Mouse (Mus musculus): ENCODE measurements around the gene Cdc20. TPM values are rescaled to one million over a fixed set of nuclear protein-coding genes. Genes with fewer than 3 reads are reported as not detected.

The Cdc20 gene
- polyA plus RNA-seq, 1 experiment from 2014 or later = 16.5 TPM

DNA sequence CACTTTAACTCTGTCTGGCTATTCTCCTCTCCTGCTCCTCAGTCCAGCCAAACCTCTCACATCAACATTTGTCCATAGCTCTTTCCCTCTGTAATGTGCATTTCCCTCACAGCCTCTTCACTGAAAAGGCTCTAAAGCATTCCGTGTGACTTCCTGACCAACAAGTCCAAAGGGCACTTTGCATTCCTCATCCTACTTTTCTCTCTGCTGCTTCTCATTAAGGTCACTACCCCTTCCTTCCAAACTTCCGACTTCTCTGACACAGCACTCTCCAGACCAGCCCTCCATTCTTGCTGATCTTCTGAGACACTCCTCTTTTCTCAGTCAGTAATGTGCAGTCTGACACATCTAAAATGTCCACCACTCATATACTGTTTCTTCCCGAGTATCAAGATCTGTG lies 40.7 kb downstream of the Cdc20 start:
- H3K9me3 ChIP-seq (ENCODE audit: low read length) = no peaks in the 10 kb centered on the region

DNA sequence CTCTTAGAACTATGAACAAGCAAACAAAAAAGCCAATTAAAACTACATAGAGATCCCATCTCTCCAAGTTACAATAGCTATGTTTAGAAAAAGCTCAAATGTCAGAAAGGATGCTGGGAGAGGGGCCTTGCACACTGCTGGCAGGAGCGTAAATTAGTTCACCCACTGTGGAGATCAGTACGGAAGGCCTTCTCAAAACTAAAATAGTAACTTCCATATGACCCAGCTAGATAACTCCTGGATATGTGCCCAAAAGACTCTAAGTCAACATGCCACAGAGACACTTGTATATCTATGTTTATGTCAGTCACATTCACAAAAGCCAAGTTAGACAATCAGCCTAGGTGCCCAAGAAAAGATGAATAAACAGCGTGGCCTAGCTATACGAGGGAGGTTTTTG lies 41.9 kb downstream of the Cdc20 start:
- no peak for ATAC-seq

More for the DNA sequence above, 40.7 kb downstream of the Cdc20 start:
- peak; percentile 88 for DNase-seq (ENCODE audit: low spot score)
- H3K36me3 ChIP-seq (ENCODE audit: insufficient read depth, low read length) = peaks cover 33% of the 10 kb centered on the region
- peak overlapping the region; percentile 6; the same call in 1 of the 2 replicates for H3K27ac ChIP-seq (ENCODE audit: low read length)
- ATAC-seq = peak; percentile 73
- H3K27me3 ChIP-seq (replicated peaks; ENCODE audit: insufficient read depth, low read length) = no peaks in the 10 kb centered on the region
- no peak overlapping the region for H3K9ac ChIP-seq (replicated peaks; ENCODE audit: low read depth)
- no peak overlapping the region for H3K4me3 ChIP-seq (ENCODE audit: low read depth, low read length)
- no peak overlapping the region for H3K4me2 ChIP-seq (replicated peaks; ENCODE audit: low read depth, low read length)
- 48% methylated on average over 3 of the region's 3 CpGs for WGBS
- 0 out of 2 replicates have a peak, but pooled peaks cover 3% of the 10 kb centered on the region for H3K4me1 ChIP-seq (ENCODE audit: insufficient read depth, low read depth, low read length)
- no peak for TF ChIP-seq CTCF (IDR thresholded peaks at IDR 0.05)
- TF ChIP-seq EP300 (IDR thresholded peaks at IDR 0.05) = peak; percentile 75

DNA sequence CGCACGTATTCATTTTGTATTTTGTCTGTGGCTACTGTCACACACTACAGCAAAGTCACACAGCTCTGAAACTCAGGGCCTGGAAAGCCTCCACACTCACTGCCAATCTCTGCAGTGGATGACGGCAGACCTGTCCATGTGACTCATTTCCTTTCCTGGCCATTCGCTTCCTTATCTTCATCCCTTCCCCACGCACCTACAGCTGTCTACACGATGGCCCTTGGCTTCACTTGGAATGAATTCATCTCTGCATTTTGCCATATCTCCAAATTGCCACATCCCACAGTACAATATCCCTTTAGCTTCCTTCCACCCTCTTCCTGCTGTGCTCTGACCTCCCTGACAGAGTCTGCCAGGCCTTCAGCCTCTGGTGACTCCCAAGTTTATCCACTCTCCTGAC lies 42.6 kb downstream of the Cdc20 start:
- Histone ChIP-seq H3K36me3 (ENCODE audit: insufficient read depth, low read length) (peaks cover 48% of the 10 kb centered on the region), H3K4me2 (replicated peaks; ENCODE audit: low read depth, low read length) (no peak overlapping the region), H3K9ac (replicated peaks; ENCODE audit: low read depth) (no peak overlapping the region), H3K4me3 (ENCODE audit: low read depth, low read length) (no peak overlapping the region), H3K4me1 (ENCODE audit: insufficient read depth, low read depth, low read length) (0 out of 2 replicates have a peak, but pooled peaks cover 3% of the 10 kb centered on the region), H3K27ac (ENCODE audit: low read length) (peak overlapping the region; percentile 15; the same call in 1 of the 2 replicates), H3K27me3 (replicated peaks; ENCODE audit: insufficient read depth, low read length) (no peaks in the 10 kb centered on the region), H3K9me3 (ENCODE audit: low read length) (no peaks in the 10 kb centered on the region)
- TF ChIP-seq CTCF (IDR thresholded peaks at IDR 0.05) (no peak), EP300 (IDR thresholded peaks at IDR 0.05) (no peak)
- no peak for DNase-seq (ENCODE audit: low spot score)
- ATAC-seq = no peak
- WGBS = 67% methylated on average over 6 of the region's 6 CpGs

More for the DNA sequence above, 41.9 kb downstream of the Cdc20 start:
- no peak overlapping the region for H3K4me3 ChIP-seq (ENCODE audit: low read depth, low read length)
- H3K4me1 ChIP-seq (ENCODE audit: insufficient read depth, low read depth, low read length) = 0 out of 2 replicates have a peak, but pooled peaks cover 3% of the 10 kb centered on the region
- H3K9me3 ChIP-seq (ENCODE audit: low read length) = no peaks in the 10 kb centered on the region
- no peak overlapping the region for H3K4me2 ChIP-seq (replicated peaks; ENCODE audit: low read depth, low read length)
- H3K9ac ChIP-seq (replicated peaks; ENCODE audit: low read depth) = no peak overlapping the region
- TF ChIP-seq EP300 (IDR thresholded peaks at IDR 0.05) (no peak), CTCF (IDR thresholded peaks at IDR 0.05) (no peak)
- H3K27ac ChIP-seq (ENCODE audit: low read length) = peak overlapping the region; percentile 15; the same call in 1 of the 2 replicates
- no peaks in the 10 kb centered on the region for H3K27me3 ChIP-seq (replicated peaks; ENCODE audit: insufficient read depth, low read length)
- WGBS = 50% methylated on average over 4 of the region's 4 CpGs
- peak; percentile 30 for DNase-seq (ENCODE audit: low spot score)
- H3K36me3 ChIP-seq (ENCODE audit: insufficient read depth, low read length) = peaks cover 42% of the 10 kb centered on the region

GRCm38 (mm10) chr4:118390146-118390545 lies 47.0 kb downstream of the Cdc20 start:
- H3K9ac ChIP-seq (replicated peaks; ENCODE audit: low read depth) = no peak overlapping the region
- H3K9me3 ChIP-seq (ENCODE audit: low read length) = no peaks in the 10 kb centered on the region
- no peak overlapping the region for H3K4me3 ChIP-seq (ENCODE audit: low read depth, low read length)
- H3K27ac ChIP-seq (ENCODE audit: low read length) = no peak overlapping the region
- no peak overlapping the region for H3K4me2 ChIP-seq (replicated peaks; ENCODE audit: low read depth, low read length)
- DNase-seq (ENCODE audit: low spot score) (no peak), ATAC-seq (no peak)
- no peak for TF ChIP-seq CTCF (IDR thresholded peaks at IDR 0.05)
- TF ChIP-seq EP300 (IDR thresholded peaks at IDR 0.05) = no peak
- no peaks in the 10 kb centered on the region for H3K27me3 ChIP-seq (replicated peaks; ENCODE audit: insufficient read depth, low read length)
- peaks cover 58% of the 10 kb centered on the region for H3K36me3 ChIP-seq (ENCODE audit: insufficient read depth, low read length)
- no peaks in the 10 kb centered on the region for H3K4me1 ChIP-seq (ENCODE audit: insufficient read depth, low read depth, low read length)
- WGBS = 93% methylated on average over 11 of the region's 11 CpGs

DNA sequence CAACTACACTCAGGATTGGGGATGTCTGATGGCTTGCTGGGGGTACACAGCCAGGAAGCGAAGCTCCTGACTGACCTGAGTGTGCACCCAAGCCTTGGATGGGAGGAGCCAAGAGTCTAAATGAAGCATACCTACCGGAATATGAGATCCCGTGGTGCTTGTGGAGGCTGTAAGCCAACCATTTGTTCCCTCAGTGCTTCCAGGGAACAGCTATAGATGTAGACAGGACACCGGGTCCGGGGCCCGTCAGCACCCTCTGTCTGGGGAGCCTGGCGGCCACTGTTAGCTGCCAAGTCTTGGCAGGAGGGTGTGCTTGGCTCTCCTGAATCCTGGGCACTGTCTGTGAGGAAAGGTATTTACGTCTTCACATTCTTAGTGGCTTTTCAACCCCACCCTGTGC lies 49.8 kb downstream of the Cdc20 start:
- TF ChIP-seq CTCF (IDR thresholded peaks at IDR 0.05) = no peak
- TF ChIP-seq EP300 (IDR thresholded peaks at IDR 0.05) = no peak
- H3K36me3 ChIP-seq (ENCODE audit: insufficient read depth, low read length) = peaks cover 57% of the 10 kb centered on the region
- no peak overlapping the region for H3K27ac ChIP-seq (ENCODE audit: low read length)
- 86% methylated on average over 8 of the region's 8 CpGs for WGBS
- DNase-seq (ENCODE audit: low spot score) (peak; percentile 14), ATAC-seq (peak; percentile 5; the same call in 1 of the 2 replicates)
- H3K4me3 ChIP-seq (ENCODE audit: low read depth, low read length) = no peak overlapping the region
- no peaks in the 10 kb centered on the region for H3K9me3 ChIP-seq (ENCODE audit: low read length)
- H3K9ac ChIP-seq (replicated peaks; ENCODE audit: low read depth) = no peak overlapping the region
- H3K27me3 ChIP-seq (replicated peaks; ENCODE audit: insufficient read depth, low read length) = no peaks in the 10 kb centered on the region
- H3K4me1 ChIP-seq (ENCODE audit: insufficient read depth, low read depth, low read length) = no peaks in the 10 kb centered on the region
- no peak overlapping the region for H3K4me2 ChIP-seq (replicated peaks; ENCODE audit: low read depth, low read length)

DNA sequence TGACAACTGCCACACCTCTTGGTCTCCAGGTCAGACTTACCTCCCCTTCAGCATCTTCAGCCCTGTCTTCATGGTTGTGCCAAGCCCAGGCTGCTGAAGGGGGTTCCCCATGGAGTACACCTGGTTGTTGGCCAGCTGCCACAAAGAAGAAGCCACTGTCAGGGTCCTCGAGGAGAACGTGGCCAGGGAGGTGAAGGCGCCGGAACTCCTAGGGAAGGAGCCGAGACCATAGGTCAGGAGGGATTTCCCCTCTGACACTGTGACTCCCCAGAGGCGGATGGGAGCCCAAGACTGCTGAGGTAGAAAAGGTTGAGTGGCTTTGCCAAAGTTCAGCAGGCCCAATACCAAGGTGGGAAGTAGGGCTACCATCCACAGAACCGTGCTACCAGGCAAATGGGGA lies 53.9 kb downstream of the Cdc20 start:
- H3K4me1 ChIP-seq (ENCODE audit: insufficient read depth, low read depth, low read length) = no peaks in the 10 kb centered on the region
- ATAC-seq = no peak
- 92% methylated on average over 7 of the region's 7 CpGs for whole genome bisulfite sequencing
- no peaks in the 10 kb centered on the region for H3K9me3 ChIP-seq (ENCODE audit: low read length)
- DNase-seq (ENCODE audit: low spot score) = no peak
- H3K4me2 ChIP-seq (replicated peaks; ENCODE audit: low read depth, low read length) = no peak overlapping the region
- TF ChIP-seq EP300 (IDR thresholded peaks at IDR 0.05) (no peak), CTCF (IDR thresholded peaks at IDR 0.05) (no peak)
- no peaks in the 10 kb centered on the region for H3K27me3 ChIP-seq (replicated peaks; ENCODE audit: insufficient read depth, low read length)
- no peak overlapping the region for H3K4me3 ChIP-seq (ENCODE audit: low read depth, low read length)
- peaks cover 43% of the 10 kb centered on the region for H3K36me3 ChIP-seq (ENCODE audit: insufficient read depth, low read length)
- no peak overlapping the region for H3K27ac ChIP-seq (ENCODE audit: low read length)
- no peak overlapping the region for H3K9ac ChIP-seq (replicated peaks; ENCODE audit: low read depth)

Other genes with a start within 250 kb of the Cdc20 start
- 65.1 and 85.0 TPM in 2 replicates for gene Ptprf, start 145.9 kb downstream of the Cdc20 start, polyA plus RNA-seq (2015; fragmentation: Nextera tagmentation; extraction: Ambion mirVana)
- 6.1 TPM in 2 replicates for gene Szt2, start 28.1 kb downstream of the Cdc20 start, polyA plus RNA-seq (2015; fragmentation: Nextera tagmentation; extraction: Ambion mirVana)
- gene Med8, start 28.0 kb downstream of the Cdc20 start, polyA plus RNA-seq (2015; fragmentation: Nextera tagmentation; extraction: Ambion mirVana) = 90.5 and 95.8 TPM in 2 replicates
- gene Elovl1, start 9.3 kb downstream of the Cdc20 start, polyA plus RNA-seq (2015; fragmentation: Nextera tagmentation; extraction: Ambion mirVana) = 351 and 356 TPM in 2 replicates
- 1.1 TPM in 2 replicates for gene Mpl, start 20.2 kb upstream of the Cdc20 start, polyA plus RNA-seq (2015; fragmentation: Nextera tagmentation; extraction: Ambion mirVana)
- 108 and 119 TPM in 2 replicates for gene Tie1, start 52.7 kb upstream of the Cdc20 start, polyA plus RNA-seq (2015; fragmentation: Nextera tagmentation; extraction: Ambion mirVana)
- gene 2610528J11Rik, start 89.6 kb upstream of the Cdc20 start, polyA plus RNA-seq (2015; fragmentation: Nextera tagmentation; extraction: Ambion mirVana) = 23.1 and 23.2 TPM in 2 replicates
- 16.7 and 17.4 TPM in 2 replicates for gene Tmem125, start 106.7 kb upstream of the Cdc20 start, polyA plus RNA-seq (2015; fragmentation: Nextera tagmentation; extraction: Ambion mirVana)
- gene Cfap57, start 183.4 kb upstream of the Cdc20 start, polyA plus RNA-seq (2015; fragmentation: Nextera tagmentation; extraction: Ambion mirVana) = 1.7 and 2.1 TPM in 2 replicates
- gene Ebna1bp2, start 183.4 kb upstream of the Cdc20 start, polyA plus RNA-seq (2015; fragmentation: Nextera tagmentation; extraction: Ambion mirVana) = 85.5 and 87.8 TPM in 2 replicates
- not detected in 2 replicates for gene Olfr62, start 221.6 kb upstream of the Cdc20 start, polyA plus RNA-seq (2015; fragmentation: Nextera tagmentation; extraction: Ambion mirVana)